In the genomic region with DNA sequence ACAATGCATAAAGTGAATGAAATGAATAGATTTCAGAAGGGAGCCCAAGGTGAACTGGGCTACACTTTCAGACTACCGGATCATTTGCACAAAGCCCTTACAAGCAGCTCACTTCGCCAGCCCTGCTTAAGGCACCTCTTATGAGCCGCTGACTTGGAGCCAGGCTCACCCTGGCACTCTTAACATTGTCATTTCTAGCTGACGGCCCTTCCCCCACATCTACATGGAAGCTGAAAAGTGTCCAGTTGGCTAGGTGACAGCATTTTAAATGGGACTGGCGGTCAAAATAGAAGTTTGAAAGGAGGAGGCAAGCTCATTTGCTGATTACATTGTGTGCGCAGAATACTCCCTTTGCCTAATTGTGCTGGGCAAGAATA, we compare ENCODE assay signal across 7 mouse cellular contexts.
A peak's percentile ranks its signal among the peaks of the same experiment; 100 is the strongest.
DNase-seq lines count a peak whose midpoint lies in the region; ATAC-seq and TF ChIP-seq lines count a peak whose summit lies in the region.

No protein-coding gene starts in this region.

- H3K4me1 ChIP-seq in forebrain, embryonic 16.5 days (replicated peaks; ENCODE audit: control insufficient read depth, insufficient read depth, low read length): peaks cover 46% of the 10 kb centered on the region
- peaks cover 15% of the 10 kb centered on the region; the same call in 1 of the 2 replicates for H3K4me1 ChIP-seq in hindbrain, postnatal 0 days (ENCODE audit: insufficient read depth, low read length)
- H3K4me1 ChIP-seq in liver, embryonic 12.5 days: peaks cover 9% of the 10 kb centered on the region; the same call in 1 of the 2 replicates

- H3K36me3 ChIP-seq in forebrain, embryonic 16.5 days (ENCODE audit: control insufficient read depth, insufficient read depth): no peaks in the 10 kb centered on the region
- no peaks in the 10 kb centered on the region for H3K36me3 ChIP-seq in hindbrain, postnatal 0 days (ENCODE audit: insufficient read depth, low read length)
- no peaks in the 10 kb centered on the region for H3K36me3 ChIP-seq in liver, embryonic 12.5 days

- no peak for TF ChIP-seq POLR2A in brain, embryonic 14.5 days (IDR thresholded peaks at IDR 0.05; ENCODE audit: borderline replicate concordance, extremely low read depth, insufficient read depth, insufficient read length, poor library complexity, severe bottlenecking)

- peak overlapping the region; percentile 59 for H3K4me3 ChIP-seq in forebrain, embryonic 16.5 days (replicated peaks; ENCODE audit: low read length)
- peak overlapping the region; percentile 50 for H3K4me3 ChIP-seq in hindbrain, postnatal 0 days (ENCODE audit: low read length)
- peak overlapping the region; percentile 25; the same call in 1 of the 2 replicates for H3K4me3 ChIP-seq in liver, embryonic 12.5 days

- H3K9me3 ChIP-seq in forebrain, embryonic 16.5 days (ENCODE audit: control insufficient read depth, low read length): no peaks in the 10 kb centered on the region
- H3K9me3 ChIP-seq in hindbrain, postnatal 0 days (ENCODE audit: low read length): no peaks in the 10 kb centered on the region
- no peaks in the 10 kb centered on the region for H3K9me3 ChIP-seq in liver, embryonic 12.5 days (replicated peaks)

- WGBS in forebrain, embryonic 16.5 days: 5% methylated on average over 6 of the region's 6 CpGs
- WGBS in hindbrain, postnatal 0 days: 11% methylated on average over 6 of the region's 6 CpGs
- WGBS in liver, embryonic 12.5 days (ENCODE audit: insufficient replicate concordance): 38% methylated on average over 6 of the region's 6 CpGs

- H3K27me3 ChIP-seq in forebrain, embryonic 16.5 days (replicated peaks; ENCODE audit: control insufficient read depth, insufficient read depth, low read length): no peaks in the 10 kb centered on the region
- H3K27me3 ChIP-seq in hindbrain, postnatal 0 days (ENCODE audit: insufficient read depth, low read length): no peaks in the 10 kb centered on the region
- H3K27me3 ChIP-seq in liver, embryonic 12.5 days (replicated peaks): peaks cover 39% of the 10 kb centered on the region

- H3K4me2 ChIP-seq in forebrain, embryonic 16.5 days (ENCODE audit: low read length): peak overlapping the region; percentile 79
- H3K4me2 ChIP-seq in hindbrain, postnatal 0 days (ENCODE audit: low read depth, low read length): peak overlapping the region; percentile 90
- H3K4me2 ChIP-seq in liver, embryonic 12.5 days: peak overlapping the region; percentile 62

- peak overlapping the region; percentile 67 for H3K9ac ChIP-seq in forebrain, embryonic 16.5 days (replicated peaks; ENCODE audit: low read depth, low read length)
- peak overlapping the region; percentile 49 for H3K9ac ChIP-seq in hindbrain, postnatal 0 days (replicated peaks; ENCODE audit: low read length)
- H3K9ac ChIP-seq in liver, embryonic 12.5 days: no peak overlapping the region

- TF ChIP-seq CTCF in brain, embryonic 14.5 days (IDR thresholded peaks at IDR 0.05; ENCODE audit: borderline replicate concordance, extremely low read depth, insufficient read depth, insufficient read length): no peak
- TF ChIP-seq CTCF in hindbrain, postnatal 0 days (IDR thresholded peaks at IDR 0.05; ENCODE audit: low read depth): no peak

- H3K27ac ChIP-seq in forebrain, embryonic 16.5 days (ENCODE audit: low read length): peak overlapping the region; percentile 70
- peak overlapping the region; percentile 61; the same call in 1 of the 2 replicates for H3K27ac ChIP-seq in hindbrain, postnatal 0 days
- no peak overlapping the region for H3K27ac ChIP-seq in liver, embryonic 12.5 days

- peak; percentile 77 for DNase-seq in Muller cell, postnatal 12 days (ENCODE audit: inconsistent ontology term)
- DNase-seq in brain, embryonic 14.5 days (ENCODE audit: low read depth): peak; percentile 96
- peak; percentile 78 for DNase-seq in hindbrain, postnatal 0 days (ENCODE audit: low spot score)
- DNase-seq in ovary, postnatal 14 days (ENCODE audit: low spot score): peak; percentile 29
- no peak for DNase-seq in urinary bladder, adult 2 months (ENCODE audit: low spot score)

- ATAC-seq in forebrain, embryonic 16.5 days: peak; percentile 78
- peak; percentile 65 for ATAC-seq in hindbrain, postnatal 0 days
- no peak for ATAC-seq in liver, embryonic 12.5 days
